Mouse (Mus musculus): ENCODE results near the gene Tmem202.

Gene Tmem202

DNA sequence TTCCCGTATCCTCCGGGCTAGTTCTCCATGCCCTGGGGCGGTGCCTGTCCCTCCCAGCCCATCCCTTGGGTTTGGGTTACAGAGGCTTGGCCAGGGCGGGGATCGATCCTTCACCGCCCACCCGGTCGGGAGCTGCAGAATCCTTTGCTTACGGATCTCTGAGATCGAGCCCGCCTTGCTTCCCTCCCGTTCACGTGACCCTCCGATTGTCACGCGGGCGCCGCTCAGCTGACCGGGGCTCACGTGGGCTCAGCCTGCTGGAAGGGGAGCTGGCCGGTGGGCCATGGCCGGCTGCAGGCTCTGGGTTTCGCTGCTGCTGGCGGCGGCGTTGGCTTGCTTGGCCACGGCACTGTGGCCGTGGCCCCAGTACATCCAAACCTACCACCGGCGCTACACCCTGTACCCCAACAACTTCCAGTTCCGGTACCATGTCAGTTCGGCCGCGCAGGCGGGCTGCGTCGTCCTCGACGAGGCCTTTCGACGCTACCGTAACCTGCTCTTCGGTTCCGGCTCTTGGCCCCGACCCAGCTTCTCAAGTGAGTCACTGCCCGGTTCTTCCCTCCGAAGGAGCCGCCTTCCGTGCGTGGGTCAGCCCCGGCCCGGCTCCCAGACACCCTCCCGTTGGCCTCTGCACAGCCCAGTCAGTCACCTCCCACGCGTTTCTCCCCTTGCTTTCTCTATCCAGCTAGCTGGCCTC is at the start of gene Tmem202, which contains the start of gene Hexa:
Gene Tmem202 (minus strand): TSS at position 407 of the 697 bp plus-strand sequence.
Gene Hexa (plus strand): TSS at position 100 of the 697 bp plus-strand sequence.
- DNase-seq (ENCODE audit: low spot score in 2 of 2) = peak; percentile 48 to 80

DNA sequence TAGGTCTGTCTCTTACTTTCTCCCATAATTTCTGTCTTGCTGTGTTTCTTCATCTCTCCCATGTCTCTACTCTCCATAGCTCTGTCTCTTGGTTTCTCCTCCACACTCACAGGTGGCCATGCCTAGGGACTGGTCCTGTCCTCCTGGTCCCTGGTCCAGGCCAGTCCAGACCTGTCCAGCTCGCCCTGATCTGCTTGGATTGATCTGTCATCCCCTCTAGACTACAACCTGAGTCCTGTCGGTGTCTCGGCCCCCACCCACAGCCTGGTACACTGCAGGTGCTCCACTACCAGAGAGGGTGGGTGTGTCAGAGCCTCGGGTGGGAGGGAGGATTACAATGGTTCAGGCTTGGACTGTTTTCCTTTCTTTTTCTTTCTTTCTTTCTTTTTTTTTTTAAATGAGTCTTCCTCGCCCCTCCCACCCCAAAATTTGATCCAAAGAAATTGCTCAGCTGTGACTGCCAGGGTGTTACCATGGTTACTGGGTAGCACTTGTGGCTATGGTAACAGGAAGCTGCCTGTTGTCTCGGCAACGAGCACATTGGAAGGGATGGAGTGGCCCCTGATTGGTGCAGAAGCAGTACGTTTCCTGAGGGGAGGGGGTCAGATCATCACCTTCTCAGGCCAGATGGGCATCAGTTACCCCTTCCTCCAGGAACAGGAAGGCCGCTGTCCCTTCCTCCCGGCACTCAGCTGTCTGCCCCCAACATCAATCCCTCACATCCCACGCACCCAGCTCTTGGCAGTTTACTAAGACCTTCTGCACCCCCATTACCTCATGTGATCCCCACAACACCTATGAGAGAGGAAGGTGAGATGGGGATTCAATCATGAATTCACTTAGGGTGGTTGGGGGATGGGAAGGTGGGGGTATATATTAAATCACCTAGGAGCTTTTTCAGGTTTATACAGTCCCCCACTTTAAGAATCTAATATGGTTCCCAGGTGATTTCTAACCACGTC is 49.3 kb upstream of the Tmem202 start:
- DNase-seq (ENCODE audit: low spot score in 2 of 2) = peak; percentile 85 to 89

DNA sequence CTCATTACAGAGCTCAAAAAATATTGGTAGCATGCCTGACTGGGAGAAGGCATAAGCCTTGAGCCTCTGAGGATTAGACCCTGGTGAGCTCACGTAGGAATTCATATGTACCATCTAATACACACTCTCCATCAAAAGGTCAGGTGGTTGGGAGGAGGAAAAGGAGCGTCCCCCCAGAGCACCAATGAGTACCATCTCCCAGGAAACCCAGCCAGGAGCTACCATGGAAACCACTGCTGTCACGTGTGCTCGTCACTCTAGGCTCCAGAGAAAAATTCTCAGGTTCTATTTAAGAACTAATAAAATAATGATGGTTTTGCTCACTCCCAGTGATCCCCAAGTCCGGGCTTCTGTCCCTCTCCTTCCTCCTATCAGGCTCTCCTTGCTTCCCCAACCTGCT is 48.6 kb upstream of the Tmem202 start:
- no peak for DNase-seq (ENCODE audit: low spot score in 2 of 2)

- peak in 1 of 2 experiments; percentile 83 for DNase-seq (ENCODE audit: low spot score in 2 of 2)
Observed at GRCm38 (mm10) chr9:59584871-59585308, 45.2 kb upstream of the Tmem202 start.

- no peak for DNase-seq (ENCODE audit: low spot score in 2 of 2)
Observed at GRCm38 (mm10) chr9:59578505-59578867, 38.8 kb upstream of the Tmem202 start.

DNA sequence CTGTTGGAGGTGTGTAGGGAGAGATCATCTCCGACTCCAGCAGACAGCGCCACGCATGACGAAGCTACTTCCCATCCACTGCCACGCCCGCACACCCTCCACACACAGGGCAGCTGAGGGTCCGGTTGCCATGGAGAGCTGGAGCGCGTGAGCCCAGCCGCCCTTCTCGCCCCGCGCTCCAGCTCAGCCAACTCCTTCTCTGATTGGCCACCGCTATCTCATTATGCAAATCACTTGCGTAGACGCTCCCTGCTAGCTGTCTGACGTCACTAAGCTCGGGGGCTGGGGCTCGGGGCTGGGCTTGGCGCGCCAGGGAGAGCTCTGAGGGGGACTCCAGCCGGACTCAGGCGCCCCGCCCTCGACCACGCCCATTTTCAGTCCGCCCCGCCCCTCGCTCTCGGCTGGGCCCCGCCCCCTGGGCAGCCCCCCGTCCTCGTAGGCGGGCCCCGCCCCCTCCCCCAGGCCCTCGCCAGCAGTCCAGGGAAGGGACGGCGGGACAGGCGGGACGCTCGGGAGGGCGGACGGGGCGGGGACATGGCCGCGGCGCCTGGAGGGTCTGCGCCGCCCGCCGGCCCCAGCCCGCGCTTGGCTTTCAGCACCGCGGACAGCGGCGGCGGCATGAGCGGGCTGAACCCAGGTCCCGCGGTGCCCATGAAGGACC is 38.3 kb upstream of the Tmem202 start, which contains the start of gene Celf6:
Gene Celf6 (plus strand): TSS at position 74 of the 661 bp plus-strand sequence.
- peak; percentile 89 to 92 for DNase-seq (ENCODE audit: low spot score in 2 of 2)

- DNase-seq (ENCODE audit: low spot score in 2 of 2) = no peak
Observed at GRCm38 (mm10) chr9:59577401-59577800, 37.8 kb upstream of the Tmem202 start.

GRCm38 (mm10) chr9:59571852-59572251 is 32.2 kb upstream of the Tmem202 start:
- no peak for DNase-seq (ENCODE audit: low spot score in 2 of 2)

DNA sequence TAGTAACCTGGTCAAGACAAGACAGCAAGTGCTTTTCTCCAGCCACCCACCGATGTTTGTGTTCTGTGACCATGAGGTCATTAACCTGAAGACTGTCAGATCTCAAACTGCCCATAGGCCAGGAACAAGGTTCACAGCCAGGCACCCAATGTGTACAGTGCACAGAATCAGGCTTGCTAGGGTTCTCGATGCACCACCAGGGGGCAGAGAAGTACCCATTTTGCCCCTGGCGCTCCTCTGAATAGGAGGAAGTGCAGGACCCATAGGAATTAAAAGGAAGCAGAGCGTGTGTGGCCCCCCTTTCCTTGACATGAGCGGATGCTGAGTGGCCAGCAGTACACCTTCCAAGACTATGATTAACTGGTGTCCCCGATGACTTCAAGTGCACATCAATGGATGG is 27.5 kb upstream of the Tmem202 start:
- DNase-seq (ENCODE audit: low spot score in 2 of 2) = peak in 1 of 2 experiments; percentile 62

DNA sequence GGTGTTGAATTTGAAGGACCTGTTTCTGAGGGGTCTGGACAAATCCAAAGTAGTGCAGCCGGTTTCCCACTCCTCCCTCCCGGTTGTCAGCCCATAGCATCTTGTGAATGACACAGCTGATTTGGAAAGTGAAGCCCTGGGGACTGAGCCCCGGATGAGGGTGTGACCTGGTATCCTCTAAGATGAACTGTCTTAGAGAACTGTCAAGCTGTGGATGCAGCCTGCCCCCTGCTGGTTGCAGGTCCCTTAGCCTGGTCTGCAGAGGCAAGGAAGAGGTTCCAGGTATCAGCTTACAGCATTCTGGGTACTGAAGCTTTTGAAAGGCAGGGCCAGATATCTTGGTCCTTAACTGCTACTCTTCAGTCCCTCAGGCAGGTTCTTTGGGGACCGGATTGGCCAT is 26.0 kb upstream of the Tmem202 start:
- peak in 1 of 2 experiments; percentile 75 for DNase-seq (ENCODE audit: low spot score in 2 of 2)

DNA sequence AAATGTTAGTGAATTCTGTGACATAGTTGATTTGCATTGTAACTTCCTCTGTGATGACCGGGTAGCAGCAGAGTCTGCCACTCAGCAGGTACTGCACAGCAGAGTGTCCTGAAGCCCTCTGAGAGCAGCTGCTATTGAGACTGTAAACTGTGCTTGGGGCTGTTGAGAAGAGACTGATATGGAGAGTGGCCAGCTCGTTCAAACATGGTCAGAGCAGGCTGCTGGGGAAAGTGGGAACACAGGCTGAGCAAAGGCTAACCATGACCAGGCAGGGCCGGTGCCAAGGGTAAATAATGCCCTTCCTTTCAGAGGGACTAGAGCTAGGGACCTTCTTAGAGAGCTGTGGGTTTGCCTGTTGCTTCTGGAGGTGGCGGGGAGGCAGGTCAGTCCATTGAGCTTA is 14.1 kb upstream of the Tmem202 start:
- DNase-seq (ENCODE audit: low spot score in 2 of 2) = no peak

DNA sequence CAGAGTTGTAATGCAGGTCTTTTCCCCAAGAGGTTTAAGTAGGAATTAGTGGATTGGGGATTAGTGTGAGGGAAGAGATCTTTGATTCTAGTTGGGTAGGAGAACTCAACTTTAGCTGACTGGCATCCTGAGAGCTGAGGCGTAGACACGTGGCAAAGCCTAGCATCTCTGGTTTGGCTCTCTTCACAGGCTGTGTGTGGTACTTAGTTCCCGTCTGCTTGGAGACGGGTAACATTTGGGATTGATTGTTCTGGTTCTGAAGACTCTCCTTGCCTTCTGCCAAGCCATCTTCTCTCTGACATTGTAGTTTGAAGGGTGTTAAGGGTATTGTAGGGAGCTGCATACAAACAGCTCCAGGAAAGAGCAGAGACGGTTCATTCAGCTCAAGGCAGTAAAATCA is 13.0 kb upstream of the Tmem202 start:
- DNase-seq (ENCODE audit: low spot score in 2 of 2) = no peak

DNA sequence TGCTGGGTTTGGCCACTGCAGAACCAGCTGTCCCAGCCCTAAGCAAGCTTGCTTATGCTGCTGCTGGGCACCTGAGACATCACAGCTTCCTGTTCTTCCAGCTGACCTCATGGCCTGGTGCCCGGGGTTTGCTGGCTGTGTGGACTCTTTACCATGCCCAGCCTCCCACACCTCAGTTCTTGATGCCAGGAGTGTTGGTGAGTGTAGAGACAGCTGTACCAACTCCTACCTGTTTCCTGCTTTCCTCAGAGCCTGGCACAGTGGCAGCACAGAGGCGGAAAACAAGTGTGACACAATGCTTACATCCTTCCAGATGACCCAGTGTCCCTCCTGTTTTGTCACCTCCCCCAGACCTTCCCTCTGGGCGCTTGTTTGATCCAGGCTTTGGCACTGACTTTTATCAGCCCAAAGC is 12.0 kb upstream of the Tmem202 start:
- peak; percentile 40 to 77 for DNase-seq (ENCODE audit: low spot score in 2 of 2)

GRCm38 (mm10) chr9:59551017-59551416 is 11.4 kb upstream of the Tmem202 start:
- DNase-seq (ENCODE audit: low spot score in 2 of 2) = no peak

DNA sequence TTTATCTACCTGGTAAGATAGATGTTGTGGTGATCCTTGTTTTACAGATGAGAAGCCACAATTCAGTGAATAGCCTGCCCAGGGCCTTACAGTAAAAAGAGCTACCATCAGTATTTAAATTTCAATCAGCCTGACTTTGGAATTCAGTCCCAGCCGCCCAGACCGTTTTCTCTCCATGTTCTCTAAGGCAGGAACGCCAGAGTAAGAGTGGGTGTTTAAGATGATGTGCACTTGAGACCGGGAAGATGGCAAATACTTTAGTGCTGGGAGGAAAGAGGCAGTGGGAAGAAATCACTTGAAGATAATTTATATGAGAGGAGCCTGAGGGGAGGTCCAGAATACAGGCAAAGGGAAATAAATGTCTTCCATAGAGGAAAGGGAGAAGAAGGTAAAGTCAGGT is 10.4 kb upstream of the Tmem202 start:
- DNase-seq (ENCODE audit: low spot score in 2 of 2) = peak in 1 of 2 experiments; percentile 34

DNA sequence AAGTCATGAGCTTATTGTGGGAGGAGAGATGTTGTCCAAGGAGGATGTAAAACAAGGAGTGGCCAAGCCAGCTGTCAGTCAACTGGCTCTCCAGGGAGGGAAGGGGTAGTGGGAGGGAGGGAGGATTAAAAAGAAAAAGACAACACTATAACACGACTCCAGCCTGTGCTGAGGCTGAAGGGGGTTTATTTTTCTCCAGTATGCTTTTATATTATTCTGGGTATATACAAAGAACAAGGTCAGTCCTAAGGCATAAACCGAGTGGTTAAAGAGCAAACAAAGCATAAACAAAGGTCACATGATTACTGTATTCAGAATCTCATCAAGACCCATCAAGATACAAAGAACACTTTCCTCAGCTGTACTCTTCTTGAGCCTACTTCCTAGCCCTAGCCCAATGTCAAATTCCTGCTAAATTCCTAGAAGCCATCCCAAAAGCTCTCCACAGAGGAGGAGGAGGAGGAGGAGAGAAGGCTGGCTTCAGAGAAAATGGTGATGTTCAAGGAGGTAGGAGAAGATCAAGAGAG is 9.4 kb upstream of the Tmem202 start:
- DNase-seq (ENCODE audit: low spot score in 2 of 2) = no peak

DNA sequence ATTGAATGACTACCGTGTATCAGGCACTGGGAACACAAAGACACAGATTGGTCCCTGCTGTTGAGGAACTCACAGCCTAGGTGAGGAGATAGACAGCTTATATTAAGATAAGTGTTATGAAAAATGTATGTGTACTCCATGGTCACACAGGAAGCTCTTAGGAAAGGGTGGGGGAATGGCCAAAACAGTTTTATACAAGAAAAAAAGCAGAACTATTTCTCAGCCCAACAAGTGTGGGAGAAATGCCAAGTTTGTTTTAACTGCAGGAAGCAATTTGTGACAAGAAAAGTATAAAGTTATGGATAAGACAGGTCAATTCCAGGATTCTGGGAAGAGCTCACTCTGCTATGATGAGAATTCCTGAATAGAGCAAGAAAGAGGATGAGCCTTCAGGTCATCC is 8.2 kb upstream of the Tmem202 start:
- DNase-seq (ENCODE audit: low spot score in 2 of 2) = no peak

GRCm38 (mm10) chr9:59544739-59545138 is 5.1 kb upstream of the Tmem202 start:
- DNase-seq (ENCODE audit: low spot score in 2 of 2) = no peak

DNA sequence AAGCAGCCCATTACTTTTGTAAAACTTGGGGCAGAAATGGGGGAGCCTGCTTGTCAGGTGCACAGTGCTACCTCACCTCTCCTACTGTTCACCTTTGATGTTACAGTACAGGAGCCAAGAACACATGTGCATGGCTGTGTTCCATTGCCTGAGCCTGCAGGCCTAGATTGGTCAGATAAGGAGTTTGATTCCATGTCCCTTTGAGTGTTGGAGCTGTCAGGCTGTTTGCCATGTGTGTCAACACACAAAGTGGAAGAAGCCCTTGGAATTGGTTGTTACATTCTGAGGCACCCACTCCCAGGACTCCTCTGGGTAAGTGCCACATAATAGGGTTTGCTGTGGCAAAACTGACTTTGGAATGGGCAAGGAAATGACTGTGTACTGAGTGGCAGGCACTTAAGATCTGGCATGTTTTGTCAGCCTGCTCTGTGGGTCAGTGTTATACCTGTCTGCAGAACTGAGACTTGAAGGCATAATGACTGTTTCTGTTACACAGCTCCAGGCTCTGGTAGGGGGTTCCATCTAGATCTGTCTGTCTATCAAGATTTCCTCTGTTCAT is 3.2 kb upstream of the Tmem202 start:
- DNase-seq (ENCODE audit: low spot score in 2 of 2) = no peak

- DNase-seq (ENCODE audit: low spot score in 2 of 2) = no peak
Observed at GRCm38 (mm10) chr9:59541617-59542016, 2.0 kb upstream of the Tmem202 start.

- DNase-seq (ENCODE audit: low spot score in 2 of 2) = peak in 1 of 2 experiments; percentile 36
Observed at GRCm38 (mm10) chr9:59537651-59538050, 2.0 kb downstream of the Tmem202 start.

Data from left cerebral cortex, adult 9 months (tissue).